Mouse (Mus musculus): ENCODE results near the gene 2310034G01Rik.

Gene 2310034G01Rik

DNA sequence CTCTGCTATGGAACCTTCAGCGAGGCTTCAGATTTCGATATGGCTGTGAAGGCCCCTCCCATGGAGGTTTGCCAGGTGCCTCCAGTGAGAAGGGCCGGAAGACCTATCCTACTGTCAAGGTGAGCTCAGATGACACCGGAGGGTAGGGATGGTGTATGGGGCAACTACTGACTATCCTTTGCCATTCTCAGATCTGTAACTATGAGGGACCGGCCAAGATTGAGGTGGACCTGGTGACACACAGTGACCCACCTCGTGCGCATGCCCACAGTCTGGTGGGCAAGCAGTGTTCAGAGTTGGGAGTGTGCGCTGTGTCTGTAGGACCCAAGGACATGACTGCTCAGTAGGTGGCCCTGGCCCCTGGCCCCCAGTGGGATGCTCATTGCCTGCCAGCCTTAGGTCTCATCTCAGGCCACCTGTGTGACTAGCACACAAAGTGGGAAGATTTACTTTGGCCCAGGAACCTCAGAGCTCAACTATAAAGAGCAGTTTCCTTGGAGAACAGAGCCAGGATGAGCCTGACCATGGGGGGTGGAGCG, 43.3 kb downstream of the 2310034G01Rik start:
- no peak for TF ChIP-seq GATA4 (IDR thresholded peaks at IDR 0.05; ENCODE audit: insufficient replicate concordance, low read length)

DNA sequence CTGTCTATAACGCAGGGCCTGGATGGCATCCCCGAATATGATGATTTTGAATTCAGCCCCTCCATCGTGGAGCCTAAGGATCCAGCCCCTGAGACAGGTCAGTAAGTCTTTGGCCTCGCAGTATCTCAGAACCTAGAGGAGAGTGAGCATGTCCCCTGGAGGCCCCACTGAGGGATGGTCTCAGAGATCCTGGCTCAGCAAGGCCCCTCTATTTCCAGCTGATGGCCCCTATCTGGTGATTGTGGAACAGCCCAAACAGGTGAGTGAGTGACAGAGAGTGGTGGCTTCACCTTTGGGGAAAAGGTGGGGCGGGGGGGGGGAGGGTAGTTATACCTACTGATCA, 43.9 kb downstream of the 2310034G01Rik start:
- TF ChIP-seq GATA4 (IDR thresholded peaks at IDR 0.05; ENCODE audit: insufficient replicate concordance, low read length): no peak

DNA sequence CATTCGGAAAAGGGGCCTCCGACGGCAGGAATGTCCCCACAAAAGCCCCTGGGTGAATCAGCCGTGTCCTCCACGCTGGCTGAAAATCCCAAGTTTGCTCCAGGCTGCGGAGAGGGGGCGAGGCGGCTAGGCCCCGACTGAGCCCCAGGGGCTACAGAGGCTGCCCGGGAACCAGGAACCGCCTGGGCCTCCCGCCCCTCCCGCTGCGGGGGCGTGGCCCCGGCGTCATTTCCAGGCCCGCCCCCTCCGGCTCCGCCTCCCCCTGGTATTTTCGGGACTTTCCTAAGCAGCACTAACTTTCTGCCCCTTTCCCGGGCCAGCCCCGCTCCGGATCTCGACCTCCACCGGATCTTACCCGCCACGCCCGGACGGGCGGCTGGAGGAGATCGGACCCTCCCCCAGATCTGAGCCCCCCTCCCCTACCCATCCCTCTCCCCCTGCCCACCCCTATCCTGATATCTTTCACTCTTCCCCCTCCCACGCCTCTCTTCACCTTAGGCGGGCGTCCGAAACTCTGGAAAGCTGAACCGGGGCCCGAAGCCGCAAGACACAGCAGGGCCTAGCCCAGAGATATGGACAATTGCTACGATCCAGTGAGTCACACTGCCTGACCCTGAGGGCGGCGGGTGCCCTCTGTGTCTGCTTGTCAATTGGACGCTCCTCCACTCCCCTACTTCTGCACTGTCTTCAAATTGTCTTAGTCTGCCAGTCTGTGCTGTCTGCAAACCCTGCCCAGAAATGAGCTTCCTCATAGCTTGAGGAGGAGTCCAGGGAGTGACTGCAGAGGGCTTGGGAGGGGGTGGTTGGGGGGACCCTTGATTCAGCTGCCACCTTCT, 44.5 kb downstream of the 2310034G01Rik start:
- TF ChIP-seq GATA4 (IDR thresholded peaks at IDR 0.05; ENCODE audit: insufficient replicate concordance, low read length): no peak

DNA sequence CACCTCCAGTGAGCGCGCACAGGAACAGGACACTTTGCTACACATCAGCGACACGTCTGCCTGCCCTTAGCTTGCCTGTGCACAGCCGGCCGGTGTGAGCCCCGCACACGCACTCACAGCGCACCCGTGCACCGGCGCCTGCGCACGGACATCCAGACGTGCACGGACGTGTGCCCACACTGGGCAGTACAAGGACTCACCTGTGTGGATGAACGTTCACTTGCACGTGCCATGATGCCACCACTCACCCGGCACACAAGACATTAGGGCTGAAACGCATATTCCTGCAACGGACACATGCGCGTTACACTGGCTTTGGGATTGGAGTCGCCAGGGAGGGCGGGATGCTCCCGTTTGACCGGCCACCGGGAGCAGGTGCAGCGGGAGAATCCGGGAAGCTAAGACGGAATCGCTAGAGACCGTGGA, 45.2 kb downstream of the 2310034G01Rik start:
- TF ChIP-seq GATA4 (IDR thresholded peaks at IDR 0.05; ENCODE audit: insufficient replicate concordance, low read length): no peak

DNA sequence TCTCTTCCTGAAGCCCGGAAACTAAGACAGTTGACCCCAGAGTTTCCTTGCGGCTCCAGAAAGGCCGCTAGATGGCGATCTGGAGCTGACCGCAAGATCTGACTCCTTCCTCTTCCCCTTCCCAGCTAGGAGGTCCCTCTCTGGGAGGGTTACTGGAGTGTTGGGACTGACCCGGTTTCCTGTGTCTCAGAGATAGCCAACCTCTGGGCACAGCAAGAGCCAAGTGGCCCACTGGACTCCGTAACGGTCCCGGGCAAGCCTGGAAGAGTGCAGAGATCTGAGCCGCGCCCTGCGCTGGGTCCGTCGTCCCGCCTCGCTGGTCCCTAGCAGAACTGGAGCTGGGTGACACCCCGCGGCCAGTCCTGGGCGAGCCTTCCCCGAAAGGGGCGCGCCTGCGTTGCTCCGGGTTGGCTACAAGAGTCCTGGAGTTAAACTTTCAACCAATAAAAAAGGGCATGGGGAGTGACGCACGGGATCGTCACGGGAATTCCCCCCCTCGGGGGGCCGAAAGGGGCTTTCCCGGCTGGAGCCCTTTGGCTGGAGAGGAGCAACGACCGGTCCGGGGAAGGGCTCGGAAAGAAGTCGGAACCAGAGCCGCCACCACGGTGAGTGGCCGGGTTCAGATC, 45.8 kb downstream of the 2310034G01Rik start, which contains the start of gene Nfkb2:
Gene Nfkb2 (plus strand): TSS at position 105 of the 626 bp plus-strand sequence.
- peak; percentile 67; the same call in 1 of the 2 replicates for TF ChIP-seq GATA4 (IDR thresholded peaks at IDR 0.05; ENCODE audit: insufficient replicate concordance, low read length)

DNA sequence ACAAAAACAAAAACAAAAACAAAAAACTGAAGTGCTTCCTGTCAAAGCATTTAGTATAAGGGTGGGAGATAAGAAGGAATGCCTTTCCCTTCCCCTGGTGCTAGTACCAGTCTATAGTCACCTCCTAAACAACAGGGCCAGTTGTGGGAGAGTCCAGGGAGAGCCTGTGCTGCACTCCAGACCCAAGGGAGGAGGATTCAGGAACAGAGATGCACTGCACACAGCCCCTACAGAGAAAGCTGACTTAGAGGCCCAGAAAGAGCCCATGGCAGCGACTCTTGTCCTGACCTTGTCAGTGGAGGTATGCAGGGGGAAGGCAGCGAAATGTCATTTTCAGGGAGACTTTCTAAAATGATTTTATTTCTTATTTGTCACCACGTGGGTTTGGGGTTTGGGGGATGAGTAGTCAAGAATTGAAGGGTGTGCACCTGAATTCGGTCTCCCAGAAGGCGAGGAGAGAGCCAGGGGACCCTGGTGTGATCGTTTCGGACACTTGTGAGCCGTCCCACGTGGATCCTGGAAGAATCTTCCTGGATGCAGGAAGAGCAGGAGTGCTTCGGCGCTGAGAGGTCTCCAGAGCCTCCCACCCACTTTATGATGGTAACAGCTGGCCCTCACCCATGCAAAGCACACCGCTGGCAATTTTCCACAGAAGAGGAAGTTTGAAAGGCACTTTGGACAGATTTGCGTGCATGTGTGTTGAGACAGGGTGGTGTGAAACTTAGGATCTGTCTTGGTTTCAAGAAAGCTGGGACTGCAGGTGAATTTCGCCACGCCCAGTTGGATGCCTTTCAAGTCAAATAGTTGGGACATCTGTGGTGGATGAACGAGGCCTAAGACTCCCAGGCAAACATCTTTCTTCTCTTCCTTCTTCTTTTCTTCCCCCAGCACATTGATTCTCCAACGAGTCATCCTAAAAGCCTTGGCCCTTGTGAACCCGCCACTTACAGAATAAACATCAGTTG, 46.6 kb downstream of the 2310034G01Rik start:
- no peak for TF ChIP-seq GATA4 (IDR thresholded peaks at IDR 0.05; ENCODE audit: insufficient replicate concordance, low read length)

DNA sequence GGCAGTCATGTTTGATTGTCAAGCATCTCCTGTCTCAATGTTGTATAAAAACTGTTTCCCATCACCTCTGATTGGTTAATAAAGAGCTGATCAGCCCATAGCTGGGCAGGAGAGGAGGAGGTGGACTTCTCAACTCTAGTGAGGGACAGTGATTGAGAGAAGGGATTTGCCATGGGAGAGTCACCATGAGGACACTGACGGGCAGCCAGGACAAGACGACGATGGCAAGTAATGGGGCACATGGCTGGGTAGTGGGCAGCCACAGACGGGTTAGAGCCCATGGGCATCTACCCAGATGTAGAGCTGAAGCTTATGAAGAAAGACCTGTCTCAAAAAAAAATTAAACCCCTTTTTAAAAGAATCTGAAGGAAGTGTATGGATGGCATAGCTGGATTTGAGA, 47.6 kb downstream of the 2310034G01Rik start:
- no peak for TF ChIP-seq GATA4 (IDR thresholded peaks at IDR 0.05; ENCODE audit: insufficient replicate concordance, low read length)

DNA sequence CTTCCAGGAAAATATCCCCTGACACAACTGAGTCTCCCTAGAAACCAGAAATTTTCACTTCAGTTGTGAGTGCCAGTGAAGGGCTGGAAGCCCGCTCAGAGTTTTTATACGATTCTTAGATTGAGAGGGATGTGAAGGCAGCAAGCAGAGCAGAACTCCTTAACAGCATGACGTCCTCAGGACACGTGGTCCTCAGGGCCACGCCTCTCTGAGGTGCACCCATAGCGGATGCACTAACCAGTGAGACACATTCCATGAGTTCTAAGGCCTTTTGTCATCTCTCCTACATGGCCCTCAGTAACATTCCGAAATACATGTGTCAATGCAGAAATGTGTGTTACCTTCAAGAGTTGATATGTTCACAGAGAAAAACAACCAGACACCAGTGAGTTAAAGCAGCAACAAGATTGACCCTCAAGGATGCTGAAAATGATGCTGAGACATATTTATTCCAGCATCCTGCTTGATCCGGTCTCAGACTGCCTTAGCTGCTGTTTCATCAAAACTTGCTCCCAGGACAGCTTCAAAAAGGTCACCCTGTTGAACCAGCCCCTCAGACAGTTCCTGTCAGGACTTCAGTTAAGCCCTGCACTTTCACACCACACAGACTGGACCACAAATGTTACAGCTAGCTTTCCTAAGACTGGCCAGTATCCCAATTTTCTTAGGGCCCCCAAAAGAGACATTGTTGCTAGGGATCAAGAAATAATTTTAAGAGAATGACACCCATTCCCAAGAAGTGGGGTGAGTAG, 49.6 kb downstream of the 2310034G01Rik start:
- no peak for TF ChIP-seq GATA4 (IDR thresholded peaks at IDR 0.05; ENCODE audit: insufficient replicate concordance, low read length)
